Mouse (Mus musculus) liver, embryonic 14.5 days (tissue): ENCODE results near the gene Ugt1a7c. TPM values are rescaled to one million over a fixed set of nuclear protein-coding genes. Genes with fewer than 3 reads are reported as not detected.
A peak's percentile ranks its signal among the peaks of the same experiment; 100 is the strongest.

ENCODE experiments used
- ATAC-seq: fragments of 200-750 bp; cut with Nextera tagmentation; 2 replicates; pipeline ENCODE4 v1.8.0; 2017; ENCODE audit warnings: moderate number of reproducible peaks, mild to moderate bottlenecking, moderate library complexity; ENCODE audit not compliant: insufficient read depth
- DNase-seq, 3 experiments: peaks; one replicate each; pipeline ENCODE4 v3.0.0-alpha.2; 2012 to 2013; ENCODE audit warnings: low read depth in 3 of 3, low spot score in 3 of 3
- H3K27ac ChIP-seq: fragments of 300-500 bp; sonication (generic); 2 replicates; pipeline ENCODE4 v1.5.1; 2014; ENCODE audit warnings: moderate library complexity, mild to moderate bottlenecking, control low read depth, inconsistent platforms
- H3K27me3 ChIP-seq: fragments of 300-500 bp; sonication (generic); 2 replicates; pipeline ENCODE4 v1.6.1; 2014; ENCODE audit warnings: mild to moderate bottlenecking, low read length, moderate library complexity; ENCODE audit not compliant: control insufficient read depth, insufficient read depth
- H3K36me3 ChIP-seq: fragments of 300-500 bp; sonication (generic); replicated peaks from 2 replicates; pipeline ENCODE4 v1.6.1; 2014; ENCODE audit warnings: low read depth; ENCODE audit not compliant: control insufficient read depth, insufficient read depth
- H3K4me1 ChIP-seq, 2 experiments: fragments of 200-500 bp in 1 of 2; fragments of 300-500 bp in 1 of 2; sonication (generic) in 1 of 2; replicated peaks; 2 replicates each; pipeline ENCODE4 v1.6.1; 2012 to 2014; ENCODE audit warnings: antibody characterized with exemption in 1 of 2, inconsistent platforms in 1 of 2, low read length in 1 of 2; ENCODE audit not compliant: control insufficient read depth in 2 of 2, insufficient read depth in 2 of 2
- H3K4me2 ChIP-seq: fragments of 300-500 bp; sonication (generic); 2 replicates; pipeline ENCODE4 v1.6.1; 2014; ENCODE audit warnings: low read depth, mild to moderate bottlenecking, control low read depth, moderate library complexity
- H3K4me3 ChIP-seq, 2 experiments: fragments of 200-500 bp in 1 of 2; fragments of 300-500 bp in 1 of 2; sonication (generic) in 1 of 2; 2 replicates each; pipeline ENCODE4 v1.5.1; 2012 to 2014; ENCODE audit warnings: low read depth in 2 of 2, low read length in 2 of 2, mild to moderate bottlenecking in 2 of 2, control low read depth in 1 of 2, inconsistent platforms in 1 of 2, moderate library complexity in 1 of 2; ENCODE audit not compliant: insufficient read depth in 1 of 2
- H3K9ac ChIP-seq: fragments of 300-500 bp; sonication (generic); replicated peaks from 2 replicates; pipeline ENCODE4 v1.6.1; 2014; ENCODE audit warnings: mild to moderate bottlenecking, control low read depth, moderate library complexity
- H3K9me3 ChIP-seq: fragments of 300-500 bp; sonication (generic); 2 replicates; pipeline ENCODE4 v1.6.1; 2016; ENCODE audit warnings: low read length, mixed read lengths; ENCODE audit not compliant: control insufficient read depth
- CTCF ChIP-seq: IDR thresholded peaks from 2 replicates; pipeline ENCODE4 v1.5.1; 2016; ENCODE audit warnings: antibody characterized with exemption, low read depth, control low read depth
- EP300 ChIP-seq: IDR thresholded peaks from 2 replicates; pipeline ENCODE4 v1.6.1; 2016; ENCODE audit warnings: antibody characterized with exemption, low read depth
- WGBS: fragments of 180-500 bp; shearing (Covaris S2); extraction: QIAGEN DNeasy Blood & Tissue Kit; methylation state at CpG from one replicate; pipeline ENCODE4 v1.1.7; 2014; ENCODE audit not compliant: insufficient replicate concordance; 5-methylcytosine and 5-hydroxymethylcytosine counted together
- polyA plus RNA-seq, 2 experiments: library from polyadenylated mRNA; depleted of rRNA in 1 of 2; stranded (reverse) in 1 of 2; unstranded in 1 of 2; fragments of >200 nt; fragmentation: Nextera tagmentation in 1 of 2; extraction: Ambion mirVana in 1 of 2; gene quantifications; 2 replicates each; pipeline versions ENCODE4 v1.2.1 to v1.2.3; 2012 to 2014

The Ugt1a7c gene
- polyA plus RNA-seq, 2 experiments: 1.1 to 1.8 TPM

- ATAC-seq: no peak
- Histone ChIP-seq H3K9ac (no peak overlapping the region), H3K4me3 (no peak overlapping the region), H3K9me3 (no peaks in the 10 kb centered on the region; the same call in 1 of the 2 replicates), H3K27ac (no peak overlapping the region), H3K36me3 (no peaks in the 10 kb centered on the region), H3K4me2 (no peak overlapping the region), H3K4me1 (peaks cover 0 to 2% of the 10 kb centered on the region in 2 experiments; a peak in 1 of 4 replicates), H3K27me3 (no peaks in the 10 kb centered on the region)
- TF ChIP-seq EP300 (no peak), CTCF (no peak)
- no peak for DNase-seq
- 55% methylated on average over 8 of the region's 8 CpGs for WGBS
Measured at GRCm38 (mm10) chr1:88253106-88253505, 158.2 kb downstream of the Ugt1a7c start.

- H3K9ac ChIP-seq: no peak overlapping the region
- H3K4me1 ChIP-seq: peaks cover 0 to 2% of the 10 kb centered on the region in 2 experiments; a peak in 1 of 4 replicates
- TF ChIP-seq EP300: no peak
- TF ChIP-seq CTCF: no peak
- no peak overlapping the region for H3K27ac ChIP-seq
- H3K4me2 ChIP-seq: no peak overlapping the region
- DNase-seq (no peak), ATAC-seq (peak; percentile 7; the same call in 1 of the 2 replicates)
- H3K4me3 ChIP-seq: no peak overlapping the region
- H3K27me3 ChIP-seq: no peaks in the 10 kb centered on the region
- H3K36me3 ChIP-seq: no peaks in the 10 kb centered on the region
- H3K9me3 ChIP-seq: no peaks in the 10 kb centered on the region; the same call in 1 of the 2 replicates
- WGBS: 57% methylated on average over 6 of the region's 6 CpGs
Measured at GRCm38 (mm10) chr1:88253540-88253939, 158.7 kb downstream of the Ugt1a7c start.

- DNase-seq (no peak), ATAC-seq (no peak)
- H3K4me3 ChIP-seq: no peak overlapping the region
- H3K9me3 ChIP-seq: no peaks in the 10 kb centered on the region; the same call in 1 of the 2 replicates
- H3K27ac ChIP-seq: no peak overlapping the region
- H3K4me2 ChIP-seq: no peak overlapping the region
- peaks cover under 1 to 12% of the 10 kb centered on the region in 2 experiments; a peak in 2 of 4 replicates for H3K4me1 ChIP-seq
- no peak overlapping the region for H3K9ac ChIP-seq
- H3K27me3 ChIP-seq: no peaks in the 10 kb centered on the region
- TF ChIP-seq EP300: no peak
- no peak for TF ChIP-seq CTCF
- no peaks in the 10 kb centered on the region for H3K36me3 ChIP-seq
- 62% methylated on average over 12 of the region's 12 CpGs for WGBS
Measured at GRCm38 (mm10) chr1:88254793-88255465, 160.1 kb downstream of the Ugt1a7c start.

GRCm38 (mm10) chr1:88255466-88255857 lies 160.6 kb downstream of the Ugt1a7c start:
- 45% methylated on average over 2 of the region's 2 CpGs for WGBS
- H3K27me3 ChIP-seq: no peaks in the 10 kb centered on the region
- no peaks in the 10 kb centered on the region; the same call in 1 of the 2 replicates for H3K9me3 ChIP-seq

GRCm38 (mm10) chr1:88255989-88256754 lies 161.3 kb downstream of the Ugt1a7c start:
- DNase-seq: no peak
- Histone ChIP-seq H3K9ac (no peak overlapping the region), H3K9me3 (no peaks in the 10 kb centered on the region; the same call in 1 of the 2 replicates), H3K36me3 (peaks cover 3% of the 10 kb centered on the region; the same call in 1 of the 2 replicates), H3K27ac (no peak overlapping the region), H3K27me3 (no peaks in the 10 kb centered on the region), H3K4me2 (no peak overlapping the region), H3K4me1 (peaks cover 6 to 23% of the 10 kb centered on the region in 2 experiments; a peak in 3 of 4 replicates), H3K4me3 (no peak overlapping the region)
- ATAC-seq: no peak
- WGBS: 63% methylated on average over 13 of the region's 13 CpGs
- TF ChIP-seq EP300 (no peak), CTCF (no peak)

More at GRCm38 (mm10) chr1:88255466-88255857, 160.6 kb downstream of the Ugt1a7c start:
- Histone ChIP-seq H3K36me3 (no peaks in the 10 kb centered on the region), H3K27ac (no peak overlapping the region), H3K9ac (no peak overlapping the region), H3K4me3 (no peak overlapping the region), H3K4me2 (no peak overlapping the region), H3K4me1 (peaks cover 6 to 17% of the 10 kb centered on the region in 2 experiments; a peak in 3 of 4 replicates)
- DNase-seq: no peak
- TF ChIP-seq CTCF: no peak
- no peak for TF ChIP-seq EP300
- ATAC-seq: no peak
